Mouse (Mus musculus) brain, embryonic 14.5 days (tissue): Measurements from ENCODE around the gene Noxa1.

Experiments used
- CTCF ChIP-seq: fragments of 200-500 bp; IDR thresholded peaks from 2 replicates; pipeline ENCODE4 v1.5.1; 2012; ENCODE audit warnings: inconsistent platforms, mild to moderate bottlenecking, moderate library complexity, borderline replicate concordance; ENCODE audit not compliant: insufficient read depth, insufficient read length; ENCODE audit errors: extremely low read depth
- POLR2A ChIP-seq: fragments of 200-500 bp; IDR thresholded peaks from 2 replicates; pipeline ENCODE4 v1.6.1; 2012; ENCODE audit warnings: mild to moderate bottlenecking, inconsistent platforms, borderline replicate concordance; ENCODE audit not compliant: poor library complexity, insufficient read depth, insufficient read length, severe bottlenecking; ENCODE audit errors: extremely low read depth

GRCm38 (mm10) chr2:25104122-25104521, 9.2 kb upstream of the Noxa1 start:
- TF ChIP-seq POLR2A (no peak), CTCF (no peak)
